Mouse (Mus musculus): ENCODE measurements at regions not wholly inside any gene's neighbourhood (a gene's known extent, or its start where the extent isn't known, plus 50 kb on each side); places are given as distances from the start of the nearest gene placed in this dataset.

GRCm38 (mm10) chr14:67141151-67141550 is 1132.1 kb upstream of the Gulo start:
- DNase-seq: no peak
- intact Hi-C loops (cut with DNase I): no loop called here

GRCm38 (mm10) chr14:67139674-67140073 is 1130.7 kb upstream of the Gulo start:
- DNase-seq: no peak
- intact Hi-C loops (cut with DNase I): loop anchor here (5.0 kb wide), 2 partner anchors 42 to 92 kb away; no protein-coding TSS in a partner anchor

- no peak for DNase-seq
- intact Hi-C loops (cut with DNase I): loop anchor here (5.0 kb wide), 2 partner anchors 42 to 92 kb away; no protein-coding TSS in a partner anchor
Observed at GRCm38 (mm10) chr14:67139152-67139551, 1130.1 kb upstream of the Gulo start.

GRCm38 (mm10) chr14:67136141-67136498 is 1127.1 kb upstream of the Gulo start:
- DNase-seq: no peak
- intact Hi-C loops (cut with DNase I): loop anchor here (2.0 to 5.0 kb wide), 3 partner anchors 39 to 89 kb away; no protein-coding TSS in a partner anchor

GRCm38 (mm10) chr14:67135221-67136140 is 1126.5 kb upstream of the Gulo start:
- DNase-seq: peak; percentile 82 to 83
- intact Hi-C loops (cut with DNase I): loop anchor here (2.0 to 5.0 kb wide), 4 partner anchors 38 to 88 kb away; no protein-coding TSS in a partner anchor

GRCm38 (mm10) chr14:67133221-67133620 is 1124.2 kb upstream of the Gulo start:
- peak in 1 of 2 experiments; percentile 21 for DNase-seq
- intact Hi-C loops (cut with DNase I): no loop called here

GRCm38 (mm10) chr14:67127118-67127517 is 1118.1 kb upstream of the Gulo start:
- intact Hi-C loops (cut with DNase I): no loop called here
- no peak for DNase-seq

GRCm38 (mm10) chr14:67126254-67126653 is 1117.2 kb upstream of the Gulo start:
- intact Hi-C loops (cut with DNase I): loop anchor here (1.0 kb wide), 1 partner anchor 29 kb away; no protein-coding TSS in a partner anchor
- no peak for DNase-seq

GRCm38 (mm10) chr14:67123300-67123699 is 1114.3 kb upstream of the Gulo start:
- intact Hi-C loops (cut with DNase I): no loop called here
- no peak for DNase-seq
